Comparison of ENCODE assay signal across 8 mouse cellular contexts in the genomic region with DNA sequence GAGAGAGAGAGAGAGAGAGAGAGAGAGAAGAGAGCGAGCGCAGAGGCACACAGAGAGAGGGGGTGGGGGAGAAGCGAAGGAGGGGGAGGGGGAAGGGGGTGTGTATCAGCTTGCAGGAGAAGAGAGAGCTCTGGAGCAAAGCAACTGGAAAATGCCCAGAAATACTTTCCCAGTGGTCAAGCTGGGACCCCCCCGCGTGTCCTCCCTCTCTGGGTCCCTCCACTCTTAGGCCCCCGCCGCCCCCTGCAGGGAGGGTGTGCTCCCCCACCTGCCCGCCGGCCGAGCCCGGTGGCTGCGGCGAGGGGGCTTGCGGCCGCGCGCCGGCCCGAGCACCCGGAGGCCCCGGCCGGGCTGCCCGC. TPM values are rescaled to one million over a fixed set of nuclear protein-coding genes. Genes with fewer than 3 reads are reported as not detected.
A peak's percentile ranks its signal among the peaks of the same experiment; 100 is the strongest.
DNase-seq lines count a peak whose midpoint lies in the region; ATAC-seq and TF ChIP-seq lines count a peak whose summit lies in the region.

No protein-coding gene starts in this region.

- DNase-seq in layer of hippocampus, postnatal 10 days (ENCODE audit: low spot score in 2 of 2) = peak; percentile 33 to 50
- no peak for DNase-seq in layer of hippocampus, adult 8-10 months (ENCODE audit: low spot score in 2 of 2)
- DNase-seq in adrenal gland, postnatal 25 days = peak; percentile 13
- DNase-seq in kidney, postnatal 4 days = peak; percentile 45 to 63
- peak; percentile 72 for DNase-seq in neural tube, embryonic 10.5 days (ENCODE audit: extremely low spot score, low spot score)
- DNase-seq in spleen, postnatal 4 days (ENCODE audit: low spot score in 2 of 2) = no peak

- TF ChIP-seq CTCF in embryonic fibroblast, embryonic 13.5 days (IDR thresholded peaks at IDR 0.05; ENCODE audit: borderline replicate concordance, insufficient read depth, low read length) = no peak

- H3K4me1 ChIP-seq in embryonic fibroblast, embryonic 13.5 days (ENCODE audit: control insufficient read depth, insufficient read depth, low read length) = peaks cover 2% of the 10 kb centered on the region; the same call in 1 of the 2 replicates

- TF ChIP-seq POLR2A in embryonic fibroblast, embryonic 13.5 days (IDR thresholded peaks at IDR 0.05; ENCODE audit: low read depth, low read length) = no peak

- peak overlapping the region; percentile 20 for H3K4me3 ChIP-seq in embryonic fibroblast, embryonic 13.5 days (ENCODE audit: insufficient read depth, low read length)

- no peak for ATAC-seq in megakaryocyte progenitor cell, adult 5-6 weeks (replicated peaks; ENCODE audit: poor library complexity)

- no peak overlapping the region for H3K27ac ChIP-seq in embryonic fibroblast, embryonic 13.5 days (ENCODE audit: insufficient read depth, low read length)

RNA-seq across cellular contexts. Expression of gene Npas3, which starts 3.7 kb away (rescaled TPM):
- 10 to 100 TPM; 42.9 to 61.7 TPM for total RNA-seq in layer of hippocampus, postnatal 10 days (2021)
- 10 to 100 TPM; 20.9 to 30.4 (median 26.6) TPM for total RNA-seq in layer of hippocampus, adult 8-10 months (2022)
- 2.7 and 3.0 TPM in 2 replicates for total RNA-seq in adrenal gland, postnatal 25 days (2021)
- polyA plus RNA-seq in embryonic fibroblast, embryonic 13.5 days (2011; ENCODE audit: insufficient read length, low read depth, missing spikeins) = 5.4 and 6.6 TPM in 2 replicates
- total RNA-seq in megakaryocyte progenitor cell, adult 5-6 weeks (2015) = not detected in 2 replicates
- total RNA-seq in megakaryocyte progenitor cell, adult 5-6 weeks (2017) = not detected in 2 replicates

Comparison
In these comparisons a context has a peak if more than half of its experiments do, and no peak if none do; other contexts are left out.
1. DNase-seq: peak in layer of hippocampus, postnatal 10 days (2 of 2), adrenal gland, postnatal 25 days (single experiment), kidney, postnatal 4 days (2 of 2) and neural tube, embryonic 10.5 days (single experiment); none in layer of hippocampus, adult 8-10 months (0 of 2) and spleen, postnatal 4 days (0 of 2).